Mouse (Mus musculus) adrenal gland, postnatal 10 days (tissue): ENCODE results near the gene Fuk. TPM values are rescaled to one million over a fixed set of nuclear protein-coding genes. Genes with fewer than 3 reads are reported as not detected.
A peak's percentile ranks its signal among the peaks of the same experiment; 100 is the strongest.
"Not testable (repeated sequence)": the region's sequence is repeated elsewhere in the genome, so short reads cannot be mapped to it uniquely, and the experiment has no call there.

Experiments used
- DNase-seq: peaks from one replicate; pipeline ENCODE4 v3.0.0; 2021; ENCODE audit warnings: mixed read lengths
- total RNA-seq, 2 experiments: library from RNA; stranded (reverse); gene quantifications; 2 replicates each; pipeline ENCODE4 v1.2.3; 2021

Gene Fuk
- total RNA-seq, 2 experiments from 2014 or later, result 7.9 to 10.6 TPM

DNA sequence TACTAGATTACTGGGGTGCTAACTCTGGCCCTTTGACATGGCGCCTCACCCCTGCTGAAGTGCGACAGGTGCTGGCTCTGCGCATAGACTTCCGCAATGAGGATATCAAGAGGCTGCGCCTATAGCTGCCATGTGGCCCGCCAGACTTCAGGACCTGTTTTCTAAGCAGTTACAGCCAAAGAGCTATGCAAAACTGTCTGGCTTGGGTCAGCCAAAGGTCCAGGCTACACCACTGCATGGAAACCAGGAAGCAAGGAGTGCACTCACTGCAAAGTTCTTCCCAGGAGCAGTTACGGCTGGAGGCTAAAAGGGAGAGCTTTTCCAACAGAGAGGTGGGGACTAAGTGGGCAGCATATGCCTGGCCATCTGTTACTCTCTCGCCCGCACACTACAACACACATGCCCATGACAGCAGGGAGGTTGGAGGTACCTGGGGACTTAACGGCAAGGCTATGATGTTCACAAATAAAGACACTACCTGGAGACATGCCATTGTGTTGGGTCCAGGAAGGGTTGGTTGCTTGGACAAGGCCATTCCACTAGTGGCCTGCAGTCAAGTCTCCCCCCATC lies 20.5 kb downstream of the Fuk start:
- DNase-seq, result no peak

DNA sequence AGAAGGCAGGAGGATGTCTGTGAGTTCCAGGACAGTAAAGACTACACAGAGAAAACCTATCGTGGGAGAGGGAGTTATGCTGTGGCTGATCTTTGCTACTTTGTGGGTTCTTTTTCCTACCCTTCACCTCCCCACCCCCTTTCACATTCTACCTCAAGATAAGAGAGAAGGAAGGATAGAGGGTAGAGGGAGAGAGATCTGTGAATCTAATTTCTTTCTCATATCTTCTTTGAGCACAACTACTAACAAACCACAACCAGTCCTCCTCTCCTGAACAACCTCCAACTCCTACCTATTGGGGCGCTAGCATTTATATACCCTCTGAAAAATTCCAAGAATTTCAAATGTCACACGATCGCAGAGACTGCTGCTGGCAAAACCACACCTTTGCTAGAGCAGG lies 24.4 kb downstream of the Fuk start:
- DNase-seq, result no peak

DNA sequence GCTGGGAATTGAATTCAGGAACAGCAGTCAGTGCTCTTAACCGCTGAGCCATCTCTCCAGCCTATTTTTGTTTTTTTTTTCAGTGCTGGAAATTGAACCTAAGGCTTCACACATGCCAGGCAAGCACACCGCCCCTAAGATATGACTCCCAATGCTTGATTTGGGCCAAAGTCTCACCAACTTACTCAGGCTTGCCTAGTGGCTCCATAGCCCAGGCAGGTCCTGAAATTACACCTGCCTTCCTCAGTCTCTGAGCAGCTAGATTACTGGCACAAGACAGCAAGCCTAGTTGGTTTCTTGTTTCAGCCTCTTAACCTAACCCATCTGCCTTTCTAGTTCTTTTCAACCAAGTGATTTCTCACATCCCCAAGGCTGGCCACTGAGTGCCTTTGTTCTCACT lies 31.8 kb downstream of the Fuk start:
- DNase-seq, result no peak

- not testable (repeated sequence) for DNase-seq
Measured at GRCm38 (mm10) chr8:110861347-110862025, 40.8 kb downstream of the Fuk start.

DNA sequence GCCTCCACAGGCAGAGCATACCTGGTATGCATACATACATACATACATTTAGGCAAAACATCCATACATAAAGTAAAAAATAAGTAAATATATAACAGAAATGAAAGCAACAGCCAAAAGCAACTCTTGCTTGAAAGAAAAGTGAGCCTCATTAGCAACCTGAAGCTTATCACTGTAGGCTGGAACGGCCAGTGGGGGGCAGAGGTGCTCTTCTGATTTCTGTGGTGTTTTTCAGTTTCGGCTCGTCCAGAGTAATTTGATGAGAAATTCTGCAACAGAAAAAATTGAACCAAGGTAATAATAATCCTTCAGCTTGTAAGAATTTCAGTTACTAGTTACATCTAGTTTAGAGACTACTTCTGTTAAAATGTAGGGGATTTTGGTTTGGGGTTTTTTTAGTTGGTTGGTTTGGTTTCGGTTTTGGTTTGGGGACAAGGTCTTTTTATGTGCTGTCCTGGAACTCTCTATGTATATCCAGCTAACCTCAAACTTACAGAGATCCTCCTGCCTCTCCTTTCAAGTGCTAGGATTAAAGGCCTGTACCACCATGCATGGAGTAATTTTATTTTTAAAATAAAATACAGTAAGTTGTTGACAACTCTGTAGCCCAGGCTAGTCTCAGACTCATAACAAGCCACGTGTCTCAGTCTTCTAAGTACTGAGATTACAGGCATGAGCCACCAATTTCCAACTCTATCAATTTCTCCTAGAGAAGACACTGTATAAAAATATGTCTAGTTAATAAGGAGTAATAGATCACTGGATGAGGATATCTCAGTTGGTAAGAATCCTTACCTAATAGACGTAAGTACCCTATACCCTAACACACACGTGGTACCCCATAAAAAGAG lies 42.4 kb downstream of the Fuk start:
- DNase-seq, result no peak

- no peak for DNase-seq
Measured at GRCm38 (mm10) chr8:110856760-110857461, 45.4 kb downstream of the Fuk start.

DNA sequence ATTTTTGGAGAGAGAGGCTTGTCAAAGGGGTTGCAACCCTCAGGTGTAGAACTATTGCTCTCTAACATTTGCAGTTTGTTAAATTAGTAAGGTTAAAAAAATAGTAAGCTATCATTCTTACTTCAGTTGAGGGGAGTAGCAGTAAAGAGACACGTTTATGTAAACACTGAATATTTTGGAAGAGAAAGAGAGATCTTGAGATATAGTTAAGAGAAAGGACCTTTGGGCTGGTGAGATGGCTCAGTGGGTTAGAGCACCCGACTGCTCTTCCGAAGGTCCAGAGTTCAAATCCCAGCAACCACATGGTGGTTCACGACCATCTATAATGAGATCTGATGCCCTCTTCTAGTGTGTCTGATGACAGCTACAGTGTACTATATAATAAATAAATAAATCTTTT lies 46.2 kb downstream of the Fuk start:
- DNase-seq, result not testable (repeated sequence)

DNA sequence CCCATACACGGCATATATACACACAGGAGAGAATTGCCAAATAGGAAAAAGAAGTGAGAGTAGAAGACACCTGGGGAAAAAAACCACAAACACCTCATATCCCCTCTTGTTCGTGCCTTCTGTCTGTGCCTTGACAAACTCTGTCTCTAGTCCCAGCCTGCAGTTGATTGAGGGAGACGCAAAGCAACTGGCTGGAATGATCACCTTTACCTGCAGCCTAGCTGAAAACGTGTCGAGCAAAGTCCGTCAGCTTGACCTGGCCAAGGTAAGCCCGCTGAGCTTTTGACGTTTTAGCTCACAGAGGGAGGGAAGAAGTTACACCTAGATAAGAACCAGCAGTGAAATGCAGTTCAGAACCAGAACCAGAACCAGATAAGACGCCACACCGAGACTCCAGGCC lies 51.1 kb downstream of the Fuk start:
- DNase-seq, result no peak

GRCm38 (mm10) chr8:110847645-110848495 lies 54.4 kb downstream of the Fuk start:
- no peak for DNase-seq

DNA sequence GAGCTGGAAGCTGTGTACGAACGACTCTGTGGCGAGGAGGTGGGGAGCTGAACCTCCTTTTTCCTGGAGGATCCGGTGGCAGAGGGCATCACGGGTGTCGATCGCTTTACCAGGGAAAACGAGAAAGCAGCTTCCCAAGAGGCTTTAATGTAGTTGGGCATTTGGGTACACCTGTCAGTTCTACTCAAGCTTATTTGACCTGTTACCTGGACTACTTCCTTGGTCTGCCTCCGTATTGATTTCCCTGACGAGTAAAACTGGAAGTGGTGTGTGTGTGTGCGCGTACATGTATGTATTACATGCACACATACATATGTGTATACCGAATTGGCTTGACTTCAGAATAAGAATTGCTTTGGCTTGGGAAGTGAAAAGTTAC lies 55.1 kb downstream of the Fuk start:
- DNase-seq, result no peak

GRCm38 (mm10) chr8:110846405-110847170 lies 55.7 kb downstream of the Fuk start, which contains the start of the genes Cog4 and Sf3b3:
TSS of gene Cog4 (plus strand) at chr8:110846600.
TSS of gene Sf3b3 (minus strand) at chr8:110846787.
- DNase-seq, result peak; percentile 90

GRCm38 (mm10) chr8:110845821-110846404 lies 56.4 kb downstream of the Fuk start:
- DNase-seq, result no peak

DNA sequence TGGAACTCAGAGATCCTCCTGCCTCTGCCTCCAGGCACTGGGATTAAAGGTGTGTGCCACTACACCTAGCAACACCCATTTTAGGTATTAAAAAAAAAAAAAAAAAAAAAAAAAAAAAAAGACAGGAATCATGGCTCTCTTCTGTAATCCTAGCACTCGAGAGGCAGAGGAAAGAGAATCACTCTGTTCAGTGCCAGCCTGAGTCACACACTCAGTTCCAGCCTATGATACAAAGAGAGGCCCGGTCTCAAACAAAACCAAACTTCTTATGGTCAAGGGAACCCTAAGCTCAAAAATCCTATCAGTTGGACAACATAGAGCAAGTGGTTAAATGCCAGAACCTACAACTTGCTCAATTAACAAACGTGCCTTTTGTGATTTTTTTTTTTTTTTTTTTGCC lies 57.3 kb downstream of the Fuk start:
- no peak for DNase-seq

- DNase-seq, result no peak
Measured at GRCm38 (mm10) chr8:110843207-110843606, 59.1 kb downstream of the Fuk start.

- DNase-seq, result no peak
Measured at GRCm38 (mm10) chr8:110842012-110842574, 60.2 kb downstream of the Fuk start.

Other genes starting within 250 kb of the Fuk start
- gene Mtss1l, start 181.0 kb downstream of the Fuk start, total RNA-seq, result 10 to 100 TPM; 28.3 to 38.3 TPM
- 1 to 10 TPM; 8.6 to 9.9 TPM for gene Il34, start 96.6 kb downstream of the Fuk start, total RNA-seq
- gene Cog4, start 55.9 kb downstream of the Fuk start, total RNA-seq, result 10 to 100 TPM; 75.3 to 89.4 TPM
- gene Sf3b3, start 55.7 kb downstream of the Fuk start, total RNA-seq, result 10 to 100 TPM; 61.0 to 74.0 TPM
- 10 to 100 TPM; 23.6 to 26.6 TPM for gene St3gal2, start 17.4 kb upstream of the Fuk start, total RNA-seq
- gene Ddx19a, start 95.3 kb upstream of the Fuk start, total RNA-seq, result 10 to 100 TPM; 47.6 to 50.1 TPM
- 10 to 100 TPM; 12.6 to 13.0 TPM for gene Ddx19b, start 129.3 kb upstream of the Fuk start, total RNA-seq
- gene Aars, start 130.7 kb upstream of the Fuk start, total RNA-seq, result 10 to 100 TPM; 70.6 to 78.6 TPM
- gene Exosc6, start 153.9 kb upstream of the Fuk start, total RNA-seq, result not detected
- under 1 TPM in 1 of 2 experiments, not detected in 1; 0.15 TPM for gene Clec18a, start 189.9 kb upstream of the Fuk start, total RNA-seq
- 10 to 100 TPM; 42.0 to 56.4 TPM for gene Pdpr, start 192.1 kb upstream of the Fuk start, total RNA-seq